Mouse (Mus musculus) megakaryocyte progenitor cell, adult 5-6 weeks (primary cell): ENCODE measurements around the gene Notch2. TPM values are rescaled to one million over a fixed set of nuclear protein-coding genes. Genes with fewer than 3 reads are reported as not detected.

Experiments
- total RNA-seq, 2 experiments: library from RNA; stranded (forward) in 1 of 2; stranded (reverse) in 1 of 2; fragments of 157-497, 149-512 nt in 1 of 2; fragments of 200-1000 nt in 1 of 2; gene quantifications; 2 replicates each; pipeline versions ENCODE4 v1.2.3 to v1.2.4; 2015 to 2017

Gene Notch2
- total RNA-seq, 2 experiments from 2014 or later = 21.8 to 23.5 TPM

Other genes with a start within 250 kb of the Notch2 start
- gene Pde4dip, start 124.8 kb upstream of the Notch2 start, total RNA-seq (2015) = 4.7 and 4.8 TPM in 2 replicates
- 6.7 and 7.8 TPM in 2 replicates for gene Pde4dip, start 124.8 kb upstream of the Notch2 start, total RNA-seq (2017)
- 108 and 136 TPM in 2 replicates for gene Sec22b, start 112.3 kb upstream of the Notch2 start, total RNA-seq (2015)
- 71.6 and 83.0 TPM in 2 replicates for gene Sec22b, start 112.3 kb upstream of the Notch2 start, total RNA-seq (2017)
- gene Adam30, start 147.1 kb downstream of the Notch2 start, total RNA-seq (2015) = 0.05 TPM in 1 of 2 replicates, not detected in the other
- gene Adam30, start 147.1 kb downstream of the Notch2 start, total RNA-seq (2017) = not detected in 2 replicates
- gene Reg4, start 208.6 kb downstream of the Notch2 start, total RNA-seq (2015) = not detected in 2 replicates
- gene Reg4, start 208.6 kb downstream of the Notch2 start, total RNA-seq (2017) = not detected in 2 replicates